Mouse (Mus musculus): ENCODE data around the gene Mif4gd. TPM values are rescaled to one million over a fixed set of nuclear protein-coding genes. Genes with fewer than 3 reads are reported as not detected.
A peak's percentile ranks its signal among the peaks of the same experiment; 100 is the strongest.

Mif4gd gene
- polyA plus RNA-seq, 1 experiment from 2014 or later, result 30.0 TPM

DNA sequence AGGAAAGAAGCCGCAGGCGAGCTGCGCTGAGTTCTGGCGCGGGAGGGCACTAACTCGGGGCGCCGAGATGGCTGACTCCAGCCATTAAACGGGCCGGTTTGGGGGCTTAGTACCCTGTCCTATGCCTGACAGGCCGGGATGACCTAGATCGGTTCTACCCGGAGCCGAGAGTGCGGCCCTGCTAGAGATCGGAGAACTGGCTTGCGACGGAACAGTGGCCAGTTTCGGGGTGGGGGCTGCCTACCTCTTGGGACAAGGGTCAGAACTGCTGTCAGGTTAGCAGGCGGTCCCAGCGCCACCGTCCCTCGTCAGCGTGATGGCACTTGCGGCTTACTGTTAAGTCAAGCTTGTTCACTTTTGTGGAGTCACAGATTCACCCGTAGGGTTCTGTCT, 8.5 kb downstream of the Mif4gd start:
- H3K36me3 ChIP-seq, result peaks cover 31% of the 10 kb centered on the region
- H3K9me3 ChIP-seq, result no peaks in the 10 kb centered on the region
- peak overlapping the region; percentile 80 for H3K4me2 ChIP-seq (replicated peaks)
- H3K27ac ChIP-seq, result peak overlapping the region; percentile 88
- H3K4me1 ChIP-seq (replicated peaks), result peaks cover 15% of the 10 kb centered on the region
- H3K4me3 ChIP-seq (replicated peaks), result peak overlapping the region; percentile 94
- WGBS, result under 1% methylated on average over 26 of the region's 26 CpGs
- ATAC-seq, result peak; percentile 35
- peak overlapping the region; percentile 91 for H3K9ac ChIP-seq
- H3K27me3 ChIP-seq (replicated peaks), result no peaks in the 10 kb centered on the region

DNA sequence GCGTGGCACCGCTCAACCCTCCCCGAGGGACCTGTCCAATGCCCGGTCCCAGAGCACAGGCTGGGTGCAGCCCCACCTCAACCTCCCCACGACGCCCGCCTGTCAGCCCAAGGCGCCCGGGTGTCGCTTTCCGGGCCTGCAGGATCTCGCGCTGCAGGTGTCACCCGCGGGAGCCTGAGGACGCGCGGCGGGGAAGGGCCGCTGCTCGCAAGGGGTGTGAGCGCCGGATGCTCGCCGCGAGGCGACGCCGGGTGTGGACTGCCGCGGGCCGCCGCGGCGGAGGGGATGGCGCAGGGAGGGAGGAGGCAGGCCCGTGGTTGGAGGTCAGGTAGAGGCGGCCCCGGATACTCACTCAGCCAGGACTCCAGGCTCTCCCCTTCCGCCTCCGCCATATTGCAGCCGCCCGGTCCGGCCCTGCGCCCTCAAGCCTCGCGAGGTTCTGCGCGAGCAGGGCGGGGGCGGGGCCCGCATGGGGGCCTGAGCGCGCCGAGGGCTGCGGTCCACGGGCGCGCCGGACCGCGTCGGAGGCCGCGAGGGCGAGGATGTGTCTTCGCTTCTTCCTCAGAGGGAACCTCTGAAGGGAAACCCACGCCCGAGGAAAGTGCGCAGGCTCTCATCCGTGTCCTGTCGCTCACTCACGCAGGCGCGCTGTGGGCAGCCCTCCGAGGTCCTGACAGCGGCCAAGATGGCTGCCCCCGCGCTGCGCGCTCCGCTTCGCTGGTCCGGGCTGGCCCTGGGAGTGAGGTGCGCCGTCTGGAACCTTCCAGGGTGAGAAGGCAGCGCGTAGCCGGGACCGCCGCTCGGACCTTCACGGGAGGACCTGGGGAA, 9.1 kb downstream of the Mif4gd start, which contains the start of the genes Mrps7 and Gga3:
Gene Mrps7, plus strand, starts transcription at position 450 of the 828 bp plus-strand sequence.
Gene Gga3, minus strand, starts transcription at position 576 of the 828 bp plus-strand sequence.
- Histone ChIP-seq H3K4me2 (replicated peaks) (peak within 1 kb of the TSS; percentile 80), H3K9me3 (no peaks in the 10 kb centered on the region), H3K27me3 (replicated peaks) (no peaks in the 10 kb centered on the region), H3K4me3 (replicated peaks) (peak within 1 kb of the TSS; percentile 94), H3K4me1 (replicated peaks) (peaks cover 15% of the 10 kb centered on the region), H3K27ac (peak within 1 kb of the TSS; percentile 88), H3K36me3 (peaks cover 25% of the 10 kb centered on the region), H3K9ac (peak within 1 kb of the TSS; percentile 91)
- peak; percentile 98 for ATAC-seq
- WGBS, result under 1% methylated on average over 87 of the region's 93 CpGs

DNA sequence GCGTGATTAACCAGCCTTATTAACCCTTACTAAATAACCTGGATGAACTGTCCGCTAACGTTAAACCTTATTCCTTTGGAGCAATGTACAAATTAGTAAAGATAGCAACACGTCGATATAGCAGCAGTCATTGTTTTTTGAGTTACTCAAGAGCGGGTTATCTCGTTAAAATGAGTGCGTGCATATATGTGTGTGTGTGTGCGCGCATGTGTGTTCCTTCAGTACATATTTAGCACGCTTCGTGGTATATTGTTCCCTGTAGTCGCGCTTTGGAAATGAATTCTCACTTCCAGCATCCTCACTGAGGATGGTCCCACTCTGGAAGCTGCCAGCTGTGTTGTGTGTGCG, 9.7 kb downstream of the Mif4gd start:
- Histone ChIP-seq H3K9me3 (no peaks in the 10 kb centered on the region), H3K4me1 (replicated peaks) (peaks cover 15% of the 10 kb centered on the region), H3K9ac (peak overlapping the region; percentile 91), H3K36me3 (peaks cover 21% of the 10 kb centered on the region), H3K27ac (peak overlapping the region; percentile 88), H3K4me2 (replicated peaks) (peak overlapping the region; percentile 80), H3K27me3 (replicated peaks) (no peaks in the 10 kb centered on the region), H3K4me3 (replicated peaks) (peak overlapping the region; percentile 94)
- no peak for ATAC-seq
- 4% methylated on average over 15 of the region's 15 CpGs for WGBS

DNA sequence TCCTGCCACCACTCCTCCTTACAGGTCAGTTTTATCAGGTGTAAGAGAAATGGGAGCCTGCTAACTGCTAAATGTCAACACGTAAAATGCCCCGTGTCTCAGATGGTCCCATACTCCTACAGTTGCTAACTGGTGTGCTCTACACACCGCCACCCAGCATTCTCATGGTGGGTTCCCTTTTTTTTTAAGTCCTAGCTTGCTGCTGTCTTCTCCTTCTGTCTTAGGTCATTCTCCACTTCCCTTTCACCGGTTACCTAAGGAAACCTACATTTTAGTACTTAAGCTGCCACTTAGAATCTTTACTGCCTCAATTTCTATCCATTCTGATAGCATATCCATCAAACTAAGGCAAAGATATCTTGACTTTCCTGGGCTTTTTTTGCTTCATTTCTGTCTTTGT, 11.6 kb downstream of the Mif4gd start:
- H3K36me3 ChIP-seq, result peaks cover 14% of the 10 kb centered on the region
- WGBS, result 86% methylated on average over 4 of the region's 4 CpGs
- no peak for ATAC-seq
- H3K4me3 ChIP-seq (replicated peaks), result no peak overlapping the region
- no peak overlapping the region for H3K27ac ChIP-seq
- no peaks in the 10 kb centered on the region for H3K27me3 ChIP-seq (replicated peaks)
- H3K9me3 ChIP-seq, result no peaks in the 10 kb centered on the region
- H3K4me2 ChIP-seq (replicated peaks), result no peak overlapping the region
- H3K9ac ChIP-seq, result no peak overlapping the region
- H3K4me1 ChIP-seq (replicated peaks), result peaks cover 15% of the 10 kb centered on the region

DNA sequence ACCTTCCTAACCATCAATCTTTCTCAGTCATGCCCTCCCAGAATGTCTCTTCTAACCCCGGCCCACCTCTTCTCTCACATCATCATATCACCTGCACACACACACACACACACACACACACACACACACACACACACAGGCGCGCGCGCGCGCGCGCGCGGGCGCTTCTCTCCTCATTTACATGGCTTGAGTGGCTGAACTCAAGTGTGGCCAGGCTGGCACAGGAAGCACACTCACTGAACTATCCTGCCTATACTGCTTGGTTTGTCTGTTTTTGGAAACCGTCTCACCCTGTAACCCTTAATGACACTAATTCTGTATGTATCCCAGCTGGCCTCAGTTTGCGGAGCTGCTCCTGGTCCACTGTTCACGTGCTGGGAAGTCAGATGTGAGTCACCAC, 12.0 kb downstream of the Mif4gd start:
- H3K27me3 ChIP-seq (replicated peaks), result no peaks in the 10 kb centered on the region
- H3K4me3 ChIP-seq (replicated peaks), result no peak overlapping the region
- H3K4me1 ChIP-seq (replicated peaks), result peaks cover 15% of the 10 kb centered on the region
- no peak overlapping the region for H3K4me2 ChIP-seq (replicated peaks)
- 90% methylated on average over 15 of the region's 15 CpGs for WGBS
- no peak overlapping the region for H3K9ac ChIP-seq
- H3K27ac ChIP-seq, result no peak overlapping the region
- ATAC-seq, result no peak
- no peaks in the 10 kb centered on the region for H3K9me3 ChIP-seq
- peaks cover 10% of the 10 kb centered on the region for H3K36me3 ChIP-seq

DNA sequence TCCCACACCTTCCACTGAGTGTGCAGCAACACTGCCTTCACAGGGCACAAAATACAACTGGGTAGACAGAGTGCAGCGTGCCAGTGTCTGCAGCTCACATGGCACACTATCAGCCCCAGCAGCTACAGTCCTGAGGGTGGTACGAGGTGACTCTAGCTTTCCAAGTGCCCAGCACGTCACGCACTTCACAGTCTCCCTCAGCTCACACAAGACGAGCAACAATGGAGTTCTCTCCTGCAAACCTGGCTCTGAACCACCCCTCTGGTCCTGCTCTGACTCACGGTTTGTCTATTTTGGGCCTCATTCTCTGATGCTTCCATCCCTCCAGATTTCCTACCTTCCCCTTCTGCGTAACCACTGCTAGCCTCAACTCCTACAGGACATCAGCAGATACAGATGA, 13.0 kb downstream of the Mif4gd start:
- no peak overlapping the region for H3K4me2 ChIP-seq (replicated peaks)
- no peak overlapping the region for H3K27ac ChIP-seq
- H3K9me3 ChIP-seq, result no peaks in the 10 kb centered on the region
- no peak overlapping the region for H3K4me3 ChIP-seq (replicated peaks)
- peaks cover 9% of the 10 kb centered on the region for H3K4me1 ChIP-seq (replicated peaks)
- no peaks in the 10 kb centered on the region for H3K27me3 ChIP-seq (replicated peaks)
- H3K36me3 ChIP-seq, result peaks cover 14% of the 10 kb centered on the region
- 91% methylated on average over 7 of the region's 7 CpGs for WGBS
- ATAC-seq, result no peak
- no peak overlapping the region for H3K9ac ChIP-seq

DNA sequence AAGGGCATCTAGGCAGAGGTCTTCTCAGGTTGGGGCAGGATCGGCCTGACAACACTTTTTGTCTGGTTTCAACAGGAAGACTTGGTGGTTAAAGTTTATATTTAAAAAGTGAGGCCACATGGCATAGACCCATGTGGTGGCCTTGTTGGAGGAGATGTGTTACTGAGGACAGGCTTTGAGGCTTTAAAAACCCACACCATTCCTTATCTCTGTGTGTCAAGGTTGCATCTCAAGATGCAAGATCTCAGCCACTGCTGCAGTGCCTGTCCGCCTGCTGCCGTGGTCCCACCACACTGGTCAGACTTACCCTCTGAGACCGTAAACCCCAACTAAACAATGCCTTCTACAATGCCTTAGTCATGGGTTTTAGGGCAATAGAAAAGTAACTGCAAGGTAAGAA, 14.5 kb downstream of the Mif4gd start:
- H3K4me2 ChIP-seq (replicated peaks), result no peak overlapping the region
- no peak overlapping the region for H3K4me3 ChIP-seq (replicated peaks)
- H3K9me3 ChIP-seq, result no peaks in the 10 kb centered on the region
- 94% methylated on average over 4 of the region's 4 CpGs for WGBS
- H3K27ac ChIP-seq, result no peak overlapping the region
- peaks cover 26% of the 10 kb centered on the region for H3K36me3 ChIP-seq
- no peak for ATAC-seq
- H3K4me1 ChIP-seq (replicated peaks), result peaks cover 7% of the 10 kb centered on the region
- no peak overlapping the region for H3K9ac ChIP-seq
- no peaks in the 10 kb centered on the region for H3K27me3 ChIP-seq (replicated peaks)

DNA sequence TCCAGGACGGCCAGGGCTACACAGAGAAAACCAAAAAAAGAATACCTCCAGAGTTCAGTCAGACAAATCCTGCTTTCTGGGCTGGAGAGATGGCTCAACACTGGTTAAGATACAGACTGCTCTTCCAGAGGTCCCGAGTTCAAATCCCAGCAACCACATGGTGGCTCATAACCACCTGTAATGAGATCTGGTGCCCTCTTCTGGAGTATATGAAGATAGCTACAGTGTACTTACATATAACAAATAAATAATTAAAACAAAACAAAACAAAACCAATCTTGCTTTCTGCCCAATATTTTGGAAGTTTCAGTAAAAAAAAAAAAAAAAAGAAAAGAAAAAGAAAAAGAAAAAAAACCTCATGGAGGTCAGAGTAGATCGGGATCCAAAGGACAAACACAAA, 17.6 kb downstream of the Mif4gd start:
- peaks cover 47% of the 10 kb centered on the region for H3K36me3 ChIP-seq
- 95% methylated on average over 3 of the region's 3 CpGs for WGBS

DNA sequence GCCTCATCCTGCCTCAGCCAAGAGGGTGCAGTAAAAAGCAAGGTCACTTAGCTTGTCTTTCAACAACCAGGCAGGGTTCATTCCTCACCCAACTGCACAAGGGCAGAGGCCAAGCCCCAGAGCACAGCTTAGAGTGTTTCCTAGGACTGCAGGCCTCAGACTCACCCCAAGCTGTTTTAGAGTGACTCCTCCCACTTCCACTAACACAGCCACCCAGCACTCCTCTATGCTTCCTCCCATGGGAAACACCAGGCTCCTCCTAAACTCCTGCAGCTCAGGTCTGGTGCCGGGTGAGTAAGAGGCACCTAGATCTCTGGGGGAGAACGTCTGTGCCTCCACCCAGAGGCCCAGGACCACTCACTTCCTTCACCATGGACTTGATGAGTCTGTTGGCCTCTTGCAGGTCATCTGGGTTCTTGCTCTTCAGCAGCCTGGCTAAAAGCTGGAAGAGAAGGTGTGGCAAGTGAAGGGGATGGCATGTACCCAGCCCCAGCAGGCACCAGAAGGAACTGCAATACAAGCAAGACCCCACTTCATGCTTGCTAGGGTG, 22.2 kb downstream of the Mif4gd start:
- WGBS, result 82% methylated on average over 2 of the region's 2 CpGs
- ATAC-seq, result no peak
- Histone ChIP-seq H3K27me3 (replicated peaks) (no peaks in the 10 kb centered on the region), H3K4me3 (replicated peaks) (no peak overlapping the region), H3K9me3 (no peaks in the 10 kb centered on the region), H3K4me2 (replicated peaks) (no peak overlapping the region), H3K27ac (no peak overlapping the region), H3K36me3 (peaks cover 74% of the 10 kb centered on the region), H3K9ac (no peak overlapping the region), H3K4me1 (replicated peaks) (no peaks in the 10 kb centered on the region)

More for the DNA sequence above, 17.6 kb downstream of the Mif4gd start:
- H3K9me3 ChIP-seq, result no peaks in the 10 kb centered on the region
- no peak overlapping the region for H3K27ac ChIP-seq
- ATAC-seq, result no peak
- no peak overlapping the region for H3K9ac ChIP-seq
- H3K4me3 ChIP-seq (replicated peaks), result no peak overlapping the region
- H3K27me3 ChIP-seq (replicated peaks), result no peaks in the 10 kb centered on the region
- H3K4me2 ChIP-seq (replicated peaks), result no peak overlapping the region
- H3K4me1 ChIP-seq (replicated peaks), result no peaks in the 10 kb centered on the region

DNA sequence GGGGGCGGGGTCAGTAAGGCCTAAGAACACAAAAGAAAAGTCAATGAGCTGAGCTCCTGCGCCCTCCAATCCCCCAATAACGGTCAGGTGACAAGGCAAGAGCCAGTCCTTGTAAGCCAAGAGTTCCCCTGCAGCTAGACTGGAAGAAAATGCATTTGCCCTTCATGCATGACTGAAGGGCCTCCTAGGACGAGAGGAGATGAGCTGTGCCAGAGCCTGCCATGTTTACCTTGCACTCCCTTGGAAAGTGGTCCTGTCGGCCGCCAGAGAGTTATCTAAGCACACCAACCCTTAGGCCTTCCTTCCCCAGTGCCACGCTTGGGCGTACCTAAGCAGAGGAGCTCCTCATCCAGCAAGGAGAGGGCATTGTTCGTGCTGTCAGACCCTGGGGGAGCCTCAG, 24.8 kb downstream of the Mif4gd start:
- Histone ChIP-seq H3K27ac (no peak overlapping the region), H3K4me3 (replicated peaks) (no peak overlapping the region), H3K36me3 (peaks cover 81% of the 10 kb centered on the region), H3K4me2 (replicated peaks) (no peak overlapping the region), H3K9ac (no peak overlapping the region), H3K27me3 (replicated peaks) (no peaks in the 10 kb centered on the region), H3K9me3 (no peaks in the 10 kb centered on the region), H3K4me1 (replicated peaks) (no peaks in the 10 kb centered on the region)
- 83% methylated on average over 9 of the region's 9 CpGs for WGBS
- ATAC-seq, result no peak

DNA sequence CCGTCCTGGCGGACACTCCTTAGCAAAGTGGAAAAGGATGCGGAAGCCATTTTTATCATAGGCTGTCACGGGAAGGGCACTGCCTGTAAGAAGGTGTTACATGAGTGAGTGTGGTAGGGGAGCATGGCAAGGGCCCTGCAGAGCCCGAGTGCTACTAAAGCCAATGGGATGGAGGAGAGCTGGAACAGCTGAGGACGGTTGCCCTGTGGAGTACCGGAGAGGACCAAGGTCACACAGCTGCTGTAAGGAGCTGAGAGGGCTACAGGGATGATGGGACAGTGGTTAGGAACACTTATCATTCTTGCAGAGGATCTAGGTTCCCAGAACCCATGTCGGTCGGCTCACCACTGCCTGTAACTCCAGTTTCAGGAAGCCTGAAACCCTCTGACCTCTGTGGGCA, 26.4 kb downstream of the Mif4gd start:
- WGBS, result 89% methylated on average over 9 of the region's 9 CpGs
- H3K36me3 ChIP-seq, result peaks cover 86% of the 10 kb centered on the region

DNA sequence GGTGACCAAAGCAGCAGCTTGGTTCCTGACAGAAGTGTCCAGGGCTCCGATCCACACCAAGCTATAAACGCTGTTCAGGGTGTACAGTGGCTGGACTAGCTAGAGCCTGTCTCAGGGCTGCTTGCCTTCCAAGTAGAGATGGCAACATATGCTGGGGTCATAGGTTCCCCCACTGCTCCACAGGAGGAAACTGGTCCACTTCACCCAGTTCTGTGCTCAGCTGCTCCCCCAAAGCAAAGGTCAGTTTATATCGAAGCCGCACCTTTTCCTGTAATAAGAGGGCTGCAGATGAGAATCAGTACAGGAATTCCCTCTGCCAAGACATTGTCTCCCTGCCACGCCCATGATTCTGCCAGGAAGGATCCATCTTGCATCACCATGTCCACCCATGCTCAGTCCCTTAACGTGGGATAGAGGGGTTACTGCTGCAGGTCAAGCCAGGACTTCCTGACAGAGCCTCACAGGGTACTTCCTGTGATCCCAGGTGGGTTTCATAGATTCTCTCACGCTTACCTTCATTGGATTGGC, 27.1 kb downstream of the Mif4gd start:
- no peak overlapping the region for H3K27ac ChIP-seq
- no peak overlapping the region for H3K4me2 ChIP-seq (replicated peaks)
- H3K36me3 ChIP-seq, result peaks cover 86% of the 10 kb centered on the region
- no peaks in the 10 kb centered on the region for H3K4me1 ChIP-seq (replicated peaks)
- no peaks in the 10 kb centered on the region for H3K9me3 ChIP-seq
- H3K27me3 ChIP-seq (replicated peaks), result no peaks in the 10 kb centered on the region
- no peak for ATAC-seq
- no peak overlapping the region for H3K9ac ChIP-seq
- H3K4me3 ChIP-seq (replicated peaks), result no peak overlapping the region
- 85% methylated on average over 7 of the region's 7 CpGs for WGBS

More for the DNA sequence above, 26.4 kb downstream of the Mif4gd start:
- H3K27ac ChIP-seq, result no peak overlapping the region
- no peaks in the 10 kb centered on the region for H3K4me1 ChIP-seq (replicated peaks)
- H3K4me3 ChIP-seq (replicated peaks), result no peak overlapping the region
- no peaks in the 10 kb centered on the region for H3K27me3 ChIP-seq (replicated peaks)
- H3K4me2 ChIP-seq (replicated peaks), result no peak overlapping the region
- no peak overlapping the region for H3K9ac ChIP-seq
- H3K9me3 ChIP-seq, result no peaks in the 10 kb centered on the region
- no peak for ATAC-seq
